Mouse (Mus musculus): Measurements from ENCODE around the gene Fam43a. TPM values are rescaled to one million over a fixed set of nuclear protein-coding genes. Genes with fewer than 3 reads are reported as not detected.
A peak's percentile ranks its signal among the peaks of the same experiment; 100 is the strongest.

Fam43a gene
- 18.5 and 19.9 TPM in 2 replicates for polyA plus RNA-seq (2015; fragmentation: Nextera tagmentation; extraction: Ambion mirVana)

DNA sequence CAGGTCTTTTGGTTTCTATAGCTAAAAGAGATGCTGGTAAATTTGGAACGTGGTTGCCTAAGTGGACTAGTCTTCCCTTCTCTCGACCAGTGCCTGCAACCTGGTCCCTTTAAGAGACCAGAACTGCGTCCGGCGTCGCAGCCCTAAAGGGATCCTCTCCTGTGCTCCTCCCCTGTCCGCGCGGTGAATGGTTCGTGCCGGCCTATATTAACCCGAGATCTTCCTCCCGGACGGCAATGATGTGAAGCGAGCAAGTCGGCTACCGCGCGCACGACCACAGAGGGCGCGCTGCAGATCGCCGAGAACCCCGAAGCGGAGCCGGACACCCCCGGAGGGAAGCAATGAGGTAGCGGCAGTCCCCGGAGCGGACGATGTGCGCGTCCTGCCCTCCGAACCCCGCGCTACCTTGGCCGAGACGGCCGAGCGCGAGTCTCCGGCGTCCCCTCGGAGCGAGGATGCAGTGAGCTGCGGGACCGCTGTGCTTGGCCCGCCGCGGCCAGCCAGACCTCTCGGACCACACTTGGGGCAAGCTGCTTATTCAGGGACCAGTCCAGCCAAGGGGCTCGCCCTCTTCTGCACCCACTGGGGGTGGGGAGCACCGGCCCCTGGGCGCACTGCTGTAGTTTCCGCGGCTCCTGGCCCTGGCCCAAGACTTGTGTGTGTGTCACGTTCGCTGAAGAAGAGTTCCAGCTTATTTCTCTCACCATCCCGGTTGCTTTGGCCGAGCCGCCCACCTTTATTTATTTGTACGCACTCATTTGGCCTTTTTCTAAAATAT is at the start of gene Fam43a:
TSS of gene Fam43a (plus strand) at position 233 of the 778 bp plus-strand sequence.
- Histone ChIP-seq H3K36me3 (ENCODE audit: insufficient read depth, low read length) (no peaks in the 10 kb centered on the region), H3K9me3 (replicated peaks; ENCODE audit: low read length) (no peaks in the 10 kb centered on the region), H3K4me1 (replicated peaks; ENCODE audit: insufficient read depth, low read length) (peaks cover 5% of the 10 kb centered on the region; the same call in 1 of the 2 replicates), H3K9ac (ENCODE audit: low read depth, low read length) (peak within 1 kb of the TSS; percentile 76), H3K4me3 (replicated peaks; ENCODE audit: low read depth, low read length) (peak within 1 kb of the TSS; percentile 70), H3K27me3 (ENCODE audit: insufficient read depth, low read length) (no peaks in the 10 kb centered on the region), H3K27ac (peak within 1 kb of the TSS; percentile 89), H3K4me2 (ENCODE audit: low read length) (peak within 1 kb of the TSS; percentile 83)
- ATAC-seq (replicated peaks; ENCODE audit: low FRiP score, low read depth): peak; percentile 76
- peak; percentile 97 for DNase-seq (ENCODE audit: low spot score)
- TF ChIP-seq CTCF (IDR thresholded peaks at IDR 0.05; ENCODE audit: low read depth): peak; percentile 67
- under 1% methylated on average over 63 of the region's 63 CpGs for WGBS

- peak overlapping the region; percentile 74 for H3K4me3 ChIP-seq (replicated peaks; ENCODE audit: low read depth, low read length)
- no peaks in the 10 kb centered on the region for H3K36me3 ChIP-seq (ENCODE audit: insufficient read depth, low read length)
- peak; percentile 79 for DNase-seq (ENCODE audit: low spot score)
- ATAC-seq (replicated peaks; ENCODE audit: low FRiP score, low read depth): peak; percentile 88
- H3K27me3 ChIP-seq (ENCODE audit: insufficient read depth, low read length): no peaks in the 10 kb centered on the region
- under 1% methylated on average over 61 of the region's 63 CpGs for WGBS
- peak overlapping the region; percentile 57; the same call in 1 of the 2 replicates for H3K27ac ChIP-seq
- H3K4me1 ChIP-seq (replicated peaks; ENCODE audit: insufficient read depth, low read length): peaks cover 8% of the 10 kb centered on the region; the same call in 1 of the 2 replicates
- peak overlapping the region; percentile 96 for H3K4me2 ChIP-seq (ENCODE audit: low read length)
- peaks cover 4% of the 10 kb centered on the region; the same call in 1 of the 2 replicates for H3K9me3 ChIP-seq (replicated peaks; ENCODE audit: low read length)
- peak; percentile 92 for TF ChIP-seq CTCF (IDR thresholded peaks at IDR 0.05; ENCODE audit: low read depth)
- peak overlapping the region; percentile 95 for H3K9ac ChIP-seq (ENCODE audit: low read depth, low read length)
These were observed 49.4 kb upstream of the Fam43a start for GRCm38 (mm10) chr16:30549966-30550747.

GRCm38 (mm10) chr16:30550748-30551192 is 48.8 kb upstream of the Fam43a start, which contains the start of gene Tmem44:
Tmem44 (minus strand) TSS chr16:30550842.
- TF ChIP-seq CTCF (IDR thresholded peaks at IDR 0.05; ENCODE audit: low read depth): no peak
- Histone ChIP-seq H3K4me1 (replicated peaks; ENCODE audit: insufficient read depth, low read length) (peaks cover 8% of the 10 kb centered on the region; the same call in 1 of the 2 replicates), H3K9me3 (replicated peaks; ENCODE audit: low read length) (peaks cover 4% of the 10 kb centered on the region; the same call in 1 of the 2 replicates), H3K27me3 (ENCODE audit: insufficient read depth, low read length) (no peaks in the 10 kb centered on the region), H3K9ac (ENCODE audit: low read depth, low read length) (peak within 1 kb of the TSS; percentile 95), H3K36me3 (ENCODE audit: insufficient read depth, low read length) (no peaks in the 10 kb centered on the region), H3K27ac (peak within 1 kb of the TSS; percentile 57; the same call in 1 of the 2 replicates), H3K4me2 (ENCODE audit: low read length) (peak within 1 kb of the TSS; percentile 96), H3K4me3 (replicated peaks; ENCODE audit: low read depth, low read length) (peak within 1 kb of the TSS; percentile 74)
- WGBS: 5% methylated on average over 14 of the region's 14 CpGs
- ATAC-seq (replicated peaks; ENCODE audit: low FRiP score, low read depth): peak; percentile 21
- no peak for DNase-seq (ENCODE audit: low spot score)

DNA sequence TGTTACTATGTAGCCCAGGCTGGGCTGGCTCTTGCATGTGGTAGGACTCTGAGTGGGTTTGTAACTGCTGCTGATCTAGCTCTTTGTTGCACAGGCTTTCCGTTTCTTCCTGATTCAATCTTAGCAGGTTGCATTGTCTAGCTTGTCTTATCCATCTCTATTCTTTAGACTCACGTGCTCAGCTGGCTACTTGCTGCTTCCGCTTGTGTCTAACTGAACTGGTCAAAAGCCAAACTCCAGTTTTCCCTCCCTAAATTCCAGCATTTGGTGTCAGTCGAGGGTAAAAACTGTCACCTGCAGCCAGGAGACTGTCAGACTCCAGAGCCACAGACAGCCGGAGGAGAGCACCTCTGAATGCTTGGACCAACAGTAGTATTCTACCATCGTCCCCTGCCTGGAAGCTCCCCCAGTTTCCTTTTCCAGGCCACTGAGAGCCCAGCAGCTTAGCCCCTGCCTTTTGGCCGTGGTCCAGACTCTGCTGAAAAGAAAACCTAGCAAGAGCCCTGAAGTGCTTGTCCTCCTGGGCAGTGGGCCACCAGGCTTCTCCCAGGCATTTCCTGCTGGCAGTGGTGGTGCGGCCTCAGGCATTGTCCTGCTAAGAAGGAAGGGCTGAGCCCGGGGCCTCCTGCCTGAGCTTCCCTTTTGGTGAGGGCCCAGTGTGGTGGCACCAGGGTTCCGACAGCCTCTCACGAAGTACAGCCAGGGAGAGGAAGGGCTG is 46.7 kb upstream of the Fam43a start:
- DNase-seq (ENCODE audit: low spot score): peak; percentile 77
- Histone ChIP-seq H3K4me1 (replicated peaks; ENCODE audit: insufficient read depth, low read length) (peaks cover 8% of the 10 kb centered on the region; the same call in 1 of the 2 replicates), H3K4me2 (ENCODE audit: low read length) (peak overlapping the region; percentile 7; the same call in 1 of the 2 replicates), H3K36me3 (ENCODE audit: insufficient read depth, low read length) (no peaks in the 10 kb centered on the region), H3K27ac (peak overlapping the region; percentile 82), H3K27me3 (ENCODE audit: insufficient read depth, low read length) (no peaks in the 10 kb centered on the region), H3K9ac (ENCODE audit: low read depth, low read length) (peak overlapping the region; percentile 35; the same call in 1 of the 2 replicates), H3K9me3 (replicated peaks; ENCODE audit: low read length) (peaks cover 4% of the 10 kb centered on the region; the same call in 1 of the 2 replicates), H3K4me3 (replicated peaks; ENCODE audit: low read depth, low read length) (no peak overlapping the region)
- peak; percentile 18; the same call in 1 of the 2 replicates for ATAC-seq (replicated peaks; ENCODE audit: low FRiP score, low read depth)
- 25% methylated on average over 11 of the region's 11 CpGs for WGBS
- no peak for TF ChIP-seq CTCF (IDR thresholded peaks at IDR 0.05; ENCODE audit: low read depth)

- Histone ChIP-seq H3K27ac (no peak overlapping the region), H3K4me2 (ENCODE audit: low read length) (no peak overlapping the region), H3K9ac (ENCODE audit: low read depth, low read length) (no peak overlapping the region), H3K36me3 (ENCODE audit: insufficient read depth, low read length) (no peaks in the 10 kb centered on the region), H3K27me3 (ENCODE audit: insufficient read depth, low read length) (no peaks in the 10 kb centered on the region), H3K4me3 (replicated peaks; ENCODE audit: low read depth, low read length) (no peak overlapping the region), H3K9me3 (replicated peaks; ENCODE audit: low read length) (peaks cover 4% of the 10 kb centered on the region; the same call in 1 of the 2 replicates), H3K4me1 (replicated peaks; ENCODE audit: insufficient read depth, low read length) (peaks cover 8% of the 10 kb centered on the region; the same call in 1 of the 2 replicates)
- WGBS: 95% methylated on average over 8 of the region's 8 CpGs
- DNase-seq (ENCODE audit: low spot score) (no peak), ATAC-seq (replicated peaks; ENCODE audit: low FRiP score, low read depth) (no peak)
- TF ChIP-seq CTCF (IDR thresholded peaks at IDR 0.05; ENCODE audit: low read depth): no peak
These were observed 45.4 kb upstream of the Fam43a start for GRCm38 (mm10) chr16:30554109-30554508.

Data from kidney, postnatal 0 days (tissue).